Mouse (Mus musculus) spleen, adult 18-20 months (tissue): ENCODE measurements around the gene Mtss1l.
"Not testable (repeated sequence)": the region's sequence is repeated elsewhere in the genome, so short reads cannot be mapped to it uniquely, and the experiment has no call there.

Experiments
- DNase-seq, 2 experiments: peaks; one replicate each; pipeline ENCODE4 v3.0.0; 2022; ENCODE audit warnings: mixed read lengths in 2 of 2

The Mtss1l gene

GRCm38 (mm10) chr8:110786501-110786900 is 65.2 kb downstream of the Mtss1l start:
- not testable (repeated sequence) for DNase-seq

- no peak for DNase-seq
Measured at GRCm38 (mm10) chr8:110786934-110787333, 65.7 kb downstream of the Mtss1l start.

DNA sequence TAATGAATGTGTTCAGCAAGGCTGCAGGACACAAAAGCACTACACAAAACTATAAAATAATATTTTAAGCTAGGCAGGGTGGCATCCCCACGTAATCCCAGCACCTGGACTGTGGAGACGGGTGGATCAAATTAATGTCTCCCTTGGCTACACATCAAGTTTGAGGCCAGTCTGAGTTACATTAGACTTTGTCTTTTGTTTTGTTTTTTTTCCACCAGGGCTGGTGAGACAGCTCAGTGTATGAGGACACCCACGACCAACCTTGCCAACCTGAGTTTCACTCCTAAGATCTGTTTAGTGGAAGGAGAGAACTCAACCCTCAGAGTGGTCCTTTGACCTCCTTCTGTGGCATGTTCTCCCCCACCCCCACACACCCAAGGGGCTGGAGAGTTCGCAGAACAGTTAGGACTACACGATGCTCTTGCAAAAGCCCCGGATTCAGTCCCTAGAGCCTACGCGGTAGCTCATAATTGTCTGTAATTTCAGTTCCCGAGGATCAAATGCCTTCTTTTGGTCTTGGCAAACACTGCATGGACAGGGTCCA is 66.2 kb downstream of the Mtss1l start:
- DNase-seq, result no peak

DNA sequence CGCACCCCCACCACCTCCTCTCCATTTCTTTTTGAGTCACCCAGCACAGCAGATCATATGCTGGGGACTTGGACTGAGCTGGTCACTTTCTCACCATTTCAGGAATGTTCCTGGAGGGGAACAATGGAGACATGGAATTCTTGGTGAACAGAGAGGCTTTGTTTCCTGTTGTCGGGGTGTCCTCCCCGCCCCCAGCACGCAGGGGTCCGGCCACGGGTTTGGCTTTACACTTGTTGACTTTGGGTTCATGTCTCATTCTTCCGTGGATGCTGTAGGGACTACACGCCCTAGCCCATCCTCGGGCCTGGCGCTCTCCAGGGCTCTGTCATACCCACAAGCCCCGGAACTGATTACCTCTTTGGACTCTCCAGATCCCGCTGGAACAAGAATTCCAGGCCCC is 67.7 kb downstream of the Mtss1l start:
- DNase-seq, result no peak

DNA sequence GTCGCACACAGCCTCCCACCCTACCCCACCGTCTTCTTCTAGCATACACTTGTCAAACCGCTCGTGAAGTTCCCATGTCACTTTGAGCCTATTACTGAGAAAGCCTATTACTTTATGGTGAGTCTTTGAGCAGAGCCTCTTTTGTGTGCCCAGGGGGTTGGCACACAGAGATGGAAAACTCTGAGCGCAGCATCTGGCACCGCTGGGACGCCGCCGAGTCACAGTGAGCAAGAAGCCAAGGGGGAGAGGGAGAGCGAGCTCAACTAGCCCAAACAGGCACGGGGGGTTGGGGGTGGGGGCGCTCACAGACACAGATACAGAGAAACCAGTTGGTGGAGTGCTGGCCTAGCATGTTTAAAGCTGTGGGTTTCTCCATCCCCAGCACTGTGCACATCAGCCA is 68.3 kb downstream of the Mtss1l start:
- no peak for DNase-seq

GRCm38 (mm10) chr8:110790270-110790669 is 69.0 kb downstream of the Mtss1l start:
- no peak for DNase-seq
